Mouse (Mus musculus) ES-Bruce4 (cell line): ENCODE data around the gene Rhob. TPM values are rescaled to one million over a fixed set of nuclear protein-coding genes. Genes with fewer than 3 reads are reported as not detected.

Source experiments
- H3K27ac ChIP-seq: 2 replicates; pipeline ENCODE4 v1.5.1; 2012; ENCODE audit warnings: low read length, inconsistent platforms; ENCODE audit not compliant: insufficient read depth
- H3K27me3 ChIP-seq: 2 replicates; pipeline ENCODE4 v1.6.1; 2012; ENCODE audit warnings: mild to moderate bottlenecking, low read length, inconsistent platforms; ENCODE audit not compliant: control insufficient read depth, poor library complexity, insufficient read depth, severe bottlenecking
- H3K36me3 ChIP-seq: 2 replicates; pipeline ENCODE4 v1.6.1; 2012; ENCODE audit warnings: inconsistent platforms, mild to moderate bottlenecking, low read length, moderate library complexity; ENCODE audit not compliant: control insufficient read depth, poor library complexity, insufficient read depth, severe bottlenecking
- H3K4me1 ChIP-seq: one replicate; pipeline ENCODE4 v1.8.1; 2011; ENCODE audit warnings: low read length; ENCODE audit not compliant: control insufficient read depth, insufficient read depth
- H3K4me3 ChIP-seq: 2 replicates; pipeline ENCODE4 v1.5.1; 2011; ENCODE audit warnings: low read depth, mild to moderate bottlenecking, low read length
- H3K9ac ChIP-seq: 2 replicates; pipeline ENCODE4 v1.6.1; 2012; ENCODE audit warnings: low read depth, mild to moderate bottlenecking, inconsistent platforms; ENCODE audit not compliant: poor library complexity, severe bottlenecking
- H3K9me3 ChIP-seq: replicated peaks from 2 replicates; pipeline ENCODE4 v1.6.1; 2012; ENCODE audit warnings: mild to moderate bottlenecking, low read length, inconsistent platforms; ENCODE audit not compliant: control insufficient read depth, poor library complexity, insufficient read depth, severe bottlenecking
- CTCF ChIP-seq: IDR thresholded peaks from one replicate; pipeline ENCODE4 v1.8.1; 2011; ENCODE audit warnings: low read depth, low read length
- EP300 ChIP-seq: IDR thresholded peaks from 2 replicates; pipeline ENCODE4 v1.6.1; 2011; ENCODE audit warnings: low read depth, low read length; ENCODE audit not compliant: insufficient read depth
- POLR2A ChIP-seq: IDR thresholded peaks from one replicate; pipeline ENCODE4 v1.8.1; 2011; ENCODE audit warnings: low read length; ENCODE audit not compliant: insufficient read depth
- polyA plus RNA-seq: library from polyadenylated mRNA; stranded (reverse); fragments of >200 nt; gene quantifications from 2 replicates; pipeline ENCODE4 v1.2.4, GENCODE M21; 2011; ENCODE audit warnings: low read depth; ENCODE audit not compliant: missing spikeins, insufficient read depth, insufficient read length

Rhob gene
- polyA plus RNA-seq, 1 experiment = 20.0 TPM

DNA sequence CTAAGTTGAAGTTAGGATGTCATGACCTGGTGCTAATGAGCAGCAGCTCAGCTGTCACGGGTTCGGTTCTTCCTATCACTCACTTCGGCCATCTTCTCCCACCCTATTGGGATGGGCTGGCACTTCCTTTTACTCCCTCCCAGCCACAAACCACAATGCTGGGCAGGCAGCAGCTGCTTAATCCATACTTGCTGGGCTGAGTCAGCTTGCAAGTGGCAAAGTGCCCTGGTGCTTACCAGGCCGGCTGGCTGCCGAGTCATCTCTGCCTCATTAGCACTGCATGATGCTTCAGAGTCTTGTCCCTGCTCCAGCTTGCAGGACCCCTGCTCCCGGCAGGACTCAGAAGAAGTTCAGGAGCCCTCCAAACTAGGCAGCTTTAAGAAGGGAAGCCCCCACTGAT lies 49.2 kb downstream of the Rhob start:
- H3K4me1 ChIP-seq = no peaks in the 10 kb centered on the region
- no peaks in the 10 kb centered on the region for H3K36me3 ChIP-seq
- no peak overlapping the region for H3K9ac ChIP-seq
- H3K27me3 ChIP-seq = no peaks in the 10 kb centered on the region
- no peak overlapping the region for H3K27ac ChIP-seq
- H3K9me3 ChIP-seq = no peaks in the 10 kb centered on the region
- H3K4me3 ChIP-seq = no peak overlapping the region
- TF ChIP-seq POLR2A = no peak
- no peak for TF ChIP-seq EP300
- TF ChIP-seq CTCF = no peak

DNA sequence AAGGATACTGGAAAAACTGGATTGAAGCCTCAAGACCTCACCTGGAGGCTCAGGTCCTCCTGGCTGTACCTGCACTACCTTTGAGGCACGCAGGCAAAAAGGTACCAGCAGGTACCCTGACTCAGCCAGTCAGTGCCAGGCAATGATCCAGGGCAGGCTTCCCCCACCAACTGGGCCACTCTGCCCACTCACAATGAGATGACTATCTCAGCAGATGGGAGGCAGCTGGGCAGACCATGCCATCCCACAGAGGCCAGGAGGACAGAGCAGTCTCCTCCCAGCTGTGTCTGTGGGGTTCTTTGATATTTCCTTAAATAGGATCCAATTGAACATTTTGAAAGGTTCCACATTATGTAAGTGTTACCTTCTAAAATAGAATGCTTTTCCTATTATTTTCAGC lies 49.8 kb downstream of the Rhob start:
- H3K4me1 ChIP-seq = no peaks in the 10 kb centered on the region
- no peaks in the 10 kb centered on the region for H3K27me3 ChIP-seq
- no peak for TF ChIP-seq EP300
- TF ChIP-seq POLR2A = no peak
- no peak for TF ChIP-seq CTCF
- no peak overlapping the region for H3K9ac ChIP-seq
- H3K4me3 ChIP-seq = no peak overlapping the region
- H3K27ac ChIP-seq = no peak overlapping the region
- no peaks in the 10 kb centered on the region for H3K9me3 ChIP-seq
- H3K36me3 ChIP-seq = no peaks in the 10 kb centered on the region

Other genes with a start within 250 kb of the Rhob start
- gene Gdf7, start 198.1 kb downstream of the Rhob start, polyA plus RNA-seq = not detected in 2 replicates
- gene Hs1bp3, start 186.6 kb downstream of the Rhob start, polyA plus RNA-seq = 32.6 and 37.5 TPM in 2 replicates
- gene Slc7a15, start 99.1 kb upstream of the Rhob start, polyA plus RNA-seq = not detected in 2 replicates
- 204 and 210 TPM in 2 replicates for gene Pum2, start 174.1 kb upstream of the Rhob start, polyA plus RNA-seq